ENCODE assay signal across 8 mouse cellular contexts in genomic region chr3:30969104-30969581, GRCm38 (mm10). TPM values are rescaled to one million over a fixed set of nuclear protein-coding genes. Genes with fewer than 3 reads are reported as not detected.
DNase-seq lines count a peak whose midpoint lies in the region; ATAC-seq and TF ChIP-seq lines count a peak whose summit lies in the region.

Gene Phc3, minus strand, starts transcription at chr3:30969415.

- peaks cover 21% of the 10 kb centered on the region for H3K79me3 ChIP-seq in C2C12 (ENCODE audit: low read depth)

- peak within 1 kb of the TSS; percentile 71 for H3K4me2 ChIP-seq in heart, embryonic 12.5 days
- H3K4me2 ChIP-seq in kidney, postnatal 0 days (ENCODE audit: low read length), result peak within 1 kb of the TSS; percentile 67
- H3K4me2 ChIP-seq in liver, embryonic 12.5 days, result peak within 1 kb of the TSS; percentile 84
- peak within 1 kb of the TSS; percentile 59 for H3K4me2 ChIP-seq in stomach, embryonic 15.5 days

- H3K9ac ChIP-seq in heart, embryonic 12.5 days, result peak within 1 kb of the TSS; percentile 96
- peak within 1 kb of the TSS; percentile 95 for H3K9ac ChIP-seq in kidney, postnatal 0 days (ENCODE audit: low read depth, low read length)
- peak within 1 kb of the TSS; percentile 88 for H3K9ac ChIP-seq in liver, embryonic 12.5 days
- peak within 1 kb of the TSS; percentile 66 for H3K9ac ChIP-seq in stomach, embryonic 15.5 days

- peak; percentile 49; the same call in 1 of the 2 replicates for TF ChIP-seq POLR2A in brain, embryonic 14.5 days (IDR thresholded peaks at IDR 0.05; ENCODE audit: borderline replicate concordance, extremely low read depth, insufficient read depth, insufficient read length, poor library complexity, severe bottlenecking)

- WGBS in heart, embryonic 12.5 days, result under 1% methylated on average over 34 of the region's 34 CpGs
- under 1% methylated on average over 31 of the region's 34 CpGs for WGBS in kidney, postnatal 0 days
- WGBS in liver, embryonic 12.5 days (ENCODE audit: insufficient replicate concordance), result under 1% methylated on average over 34 of the region's 34 CpGs
- 1% methylated on average over 33 of the region's 34 CpGs for WGBS in stomach, embryonic 15.5 days

- H3K4me1 ChIP-seq in erythroblast, embryonic 14.5 days (ENCODE audit: control insufficient read depth), result peaks cover 26% of the 10 kb centered on the region
- peaks cover 14% of the 10 kb centered on the region for H3K4me1 ChIP-seq in heart, embryonic 12.5 days (replicated peaks)
- H3K4me1 ChIP-seq in kidney, postnatal 0 days (replicated peaks; ENCODE audit: insufficient read depth, low read length), result 0 out of 2 replicates have a peak, but pooled peaks cover 5% of the 10 kb centered on the region
- H3K4me1 ChIP-seq in liver, embryonic 12.5 days, result peaks cover 26% of the 10 kb centered on the region
- no peaks in the 10 kb centered on the region for H3K4me1 ChIP-seq in stomach, embryonic 15.5 days

- peak within 1 kb of the TSS; percentile 88 for H3K27ac ChIP-seq in heart, embryonic 12.5 days (ENCODE audit: poor library complexity, severe bottlenecking)
- peak within 1 kb of the TSS; percentile 95 for H3K27ac ChIP-seq in kidney, postnatal 0 days
- H3K27ac ChIP-seq in liver, embryonic 12.5 days, result peak within 1 kb of the TSS; percentile 75
- H3K27ac ChIP-seq in stomach, embryonic 15.5 days, result peak within 1 kb of the TSS; percentile 90

- H3K36me3 ChIP-seq in C2C12 (ENCODE audit: control insufficient read depth, insufficient read depth), result peaks cover 16% of the 10 kb centered on the region
- H3K36me3 ChIP-seq in erythroblast, embryonic 14.5 days (ENCODE audit: control insufficient read depth), result peaks cover 23% of the 10 kb centered on the region
- peaks cover 21% of the 10 kb centered on the region for H3K36me3 ChIP-seq in heart, embryonic 12.5 days
- peaks cover 8% of the 10 kb centered on the region; the same call in 1 of the 2 replicates for H3K36me3 ChIP-seq in kidney, postnatal 0 days (ENCODE audit: insufficient read depth, low read length)
- peaks cover 18% of the 10 kb centered on the region for H3K36me3 ChIP-seq in liver, embryonic 12.5 days
- 0 out of 2 replicates have a peak, but pooled peaks cover 2% of the 10 kb centered on the region for H3K36me3 ChIP-seq in stomach, embryonic 15.5 days

- TF ChIP-seq CTCF in C2C12 (IDR thresholded peaks at IDR 0.05; ENCODE audit: control insufficient read depth, insufficient read depth, insufficient read length), result no peak
- TF ChIP-seq CTCF in brain, embryonic 14.5 days (IDR thresholded peaks at IDR 0.05; ENCODE audit: borderline replicate concordance, extremely low read depth, insufficient read depth, insufficient read length), result no peak
- TF ChIP-seq CTCF in kidney, postnatal 0 days (IDR thresholded peaks at IDR 0.05; ENCODE audit: low read depth), result no peak

- H3K9me3 ChIP-seq in erythroblast, embryonic 14.5 days (ENCODE audit: control insufficient read depth, low read length), result no peaks in the 10 kb centered on the region
- no peaks in the 10 kb centered on the region for H3K9me3 ChIP-seq in heart, embryonic 12.5 days (replicated peaks)
- no peaks in the 10 kb centered on the region for H3K9me3 ChIP-seq in kidney, postnatal 0 days (replicated peaks; ENCODE audit: low read length)
- no peaks in the 10 kb centered on the region for H3K9me3 ChIP-seq in liver, embryonic 12.5 days (replicated peaks)
- H3K9me3 ChIP-seq in stomach, embryonic 15.5 days, result no peaks in the 10 kb centered on the region

- DNase-seq in brain, embryonic 14.5 days (ENCODE audit: low read depth), result peak; percentile 99
- peak; percentile 97 for DNase-seq in kidney, postnatal 0 days (ENCODE audit: low spot score)
- DNase-seq in natural killer cell, adult 2 months (ENCODE audit: low spot score in 2 of 2), result peak; percentile 88 to 92

- peak; percentile 89 for ATAC-seq in heart, embryonic 12.5 days (ENCODE audit: insufficient number of reproducible peaks, low FRiP score)
- ATAC-seq in kidney, postnatal 0 days (replicated peaks; ENCODE audit: low FRiP score, low read depth), result peak; percentile 86
- peak; percentile 84 for ATAC-seq in liver, embryonic 12.5 days
- ATAC-seq in stomach, embryonic 15.5 days (ENCODE audit: insufficient read depth, low FRiP score, low read depth), result peak; percentile 86

- H3K79me2 ChIP-seq in C2C12 (ENCODE audit: control insufficient read depth, insufficient read depth), result peaks cover 45% of the 10 kb centered on the region

- peak within 1 kb of the TSS; percentile 94 for H3K4me3 ChIP-seq in C2C12 (ENCODE audit: insufficient read depth, poor library complexity, severe bottlenecking)
- peak within 1 kb of the TSS; percentile 99 for H3K4me3 ChIP-seq in erythroblast, embryonic 14.5 days (replicated peaks)
- H3K4me3 ChIP-seq in heart, embryonic 12.5 days, result peak within 1 kb of the TSS; percentile 88
- peak within 1 kb of the TSS; percentile 99 for H3K4me3 ChIP-seq in kidney, postnatal 0 days (replicated peaks; ENCODE audit: low read depth, low read length)
- peak within 1 kb of the TSS; percentile 82 for H3K4me3 ChIP-seq in liver, embryonic 12.5 days
- H3K4me3 ChIP-seq in stomach, embryonic 15.5 days (replicated peaks), result peak within 1 kb of the TSS; percentile 90

- peak within 1 kb of the TSS; percentile 64 for H3ac ChIP-seq in C2C12 (ENCODE audit: control insufficient read depth, insufficient read length, low read depth)

- no peaks in the 10 kb centered on the region for H3K27me3 ChIP-seq in C2C12 (ENCODE audit: control insufficient read depth, insufficient read depth, insufficient read length)
- peaks cover 3% of the 10 kb centered on the region for H3K27me3 ChIP-seq in erythroblast, embryonic 14.5 days (ENCODE audit: control insufficient read depth)
- no peaks in the 10 kb centered on the region for H3K27me3 ChIP-seq in heart, embryonic 12.5 days (replicated peaks)
- H3K27me3 ChIP-seq in kidney, postnatal 0 days (ENCODE audit: insufficient read depth, low read length), result no peaks in the 10 kb centered on the region
- no peaks in the 10 kb centered on the region for H3K27me3 ChIP-seq in liver, embryonic 12.5 days (replicated peaks)
- H3K27me3 ChIP-seq in stomach, embryonic 15.5 days (replicated peaks), result no peaks in the 10 kb centered on the region

TF ChIP-seq in C2C12, 6 proteins besides CTCF, POLR2A, EP300 and RAD21:
- TF ChIP-seq MAX (IDR thresholded peaks at IDR 0.05), result no peak
- no peak for TF ChIP-seq MYOG (IDR thresholded peaks at IDR 0.05; ENCODE audit: control insufficient read depth, extremely low read depth, insufficient read length)
- peak; percentile 96 for TF ChIP-seq USF1 (IDR thresholded peaks at IDR 0.05; ENCODE audit: low read depth)
- no peak for TF ChIP-seq MYOD1 (IDR thresholded peaks at IDR 0.05; ENCODE audit: control insufficient read depth, insufficient read length, low read depth)
- no peak for TF ChIP-seq FOSL1 (IDR thresholded peaks at IDR 0.05; ENCODE audit: insufficient read depth, low read length, poor library complexity, severe bottlenecking)
- TF ChIP-seq CEBPB (IDR thresholded peaks at IDR 0.05; ENCODE audit: low read depth), result peak; percentile 58

RNA-seq across cellular contexts. Expression of gene Phc3, which starts in this region (rescaled TPM):
- polyA plus RNA-seq in C2C12 (2012; fragmentation: generic; extraction: Trizol), result 4.6 TPM
- polyA plus RNA-seq in brain, embryonic 14.5 days (2012; rRNA removed), result 17.0 and 22.8 TPM in 2 replicates
- polyA plus RNA-seq in erythroblast, embryonic 14.5 days (2012), result 0.08 and 0.09 TPM in 2 replicates
- 5.5 and 7.1 TPM in 2 replicates for polyA plus RNA-seq in heart, embryonic 12.5 days (2016; fragmentation: Nextera tagmentation; extraction: Ambion mirVana)
- polyA plus RNA-seq in kidney, postnatal 0 days (2015; fragmentation: Nextera tagmentation; extraction: Ambion mirVana), result 4.5 and 4.7 TPM in 2 replicates
- 2.8 and 3.2 TPM in 2 replicates for polyA plus RNA-seq in liver, embryonic 12.5 days (2016; fragmentation: Nextera tagmentation; extraction: Ambion mirVana)
- polyA plus RNA-seq in stomach, embryonic 15.5 days (2015; fragmentation: Nextera tagmentation; extraction: Ambion mirVana), result 7.8 and 8.2 TPM in 2 replicates

Comparison
In these comparisons a context has a peak if more than half of its experiments do, and no peak if none do; other contexts are left out.
1. Peak in every context shown above with its lines: DNase-seq, ATAC-seq, H3K4me3 ChIP-seq and H3K27ac ChIP-seq.